Mouse (Mus musculus): ENCODE data around the gene Nipal1. TPM values are rescaled to one million over a fixed set of nuclear protein-coding genes. Genes with fewer than 3 reads are reported as not detected.

The Nipal1 gene
- not detected for total RNA-seq (2021)
- not detected in 2 replicates for polyA plus RNA-seq (2012; rRNA removed)
- long read RNA-seq = 0 reads

DNA sequence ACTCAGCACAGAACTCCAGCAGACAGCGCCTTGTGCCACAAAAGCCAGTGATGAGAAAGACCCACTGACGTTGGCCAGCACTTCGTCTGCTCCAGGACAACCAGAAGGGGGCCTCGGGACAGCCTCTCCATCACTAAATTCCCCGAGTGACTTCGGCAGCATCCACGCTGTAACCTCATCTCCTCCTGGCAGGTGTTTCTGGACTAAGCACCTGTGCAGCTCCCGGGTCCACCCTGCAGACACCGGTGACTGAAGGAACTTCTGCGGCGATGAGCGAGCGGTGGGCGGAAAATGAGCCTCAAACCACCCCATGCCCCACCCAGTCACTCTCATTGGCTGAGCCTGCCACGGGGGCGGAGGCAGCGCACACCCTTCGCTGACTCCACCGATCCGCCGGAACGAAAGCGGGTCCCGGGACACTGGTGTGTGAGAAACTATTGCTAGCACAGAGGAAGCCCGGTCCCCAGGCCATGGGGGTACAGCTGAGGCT, at the start of gene Nipal1:
Gene Nipal1, plus strand, starts transcription at position 378 of the 490 bp plus-strand sequence.
- Histone ChIP-seq H3K4me1 (ENCODE audit: control insufficient read depth, insufficient read depth, low read length) (no peaks in the 10 kb centered on the region), H3K9ac (ENCODE audit: low read depth, low read length) (no peak within 1 kb of the TSS; the same call in 1 of the 2 replicates), H3K27ac (no peak within 1 kb of the TSS), H3K79me2 (replicated peaks; ENCODE audit: control insufficient read depth, insufficient read depth, low read length) (no peaks in the 10 kb centered on the region), H3K36me3 (ENCODE audit: control insufficient read depth, insufficient read depth, low read length) (no peaks in the 10 kb centered on the region), H3K27me3 (ENCODE audit: control insufficient read depth, insufficient read depth, low read length) (0 out of 2 replicates have a peak, but pooled peaks cover 2% of the 10 kb centered on the region), H3K4me3 (peak within 1 kb of the TSS; percentile 39)
- under 1% methylated on average over 25 of the region's 25 CpGs for WGBS
- DNase-seq = peak; percentile 37 to 58
- TF ChIP-seq EP300 (IDR thresholded peaks at IDR 0.05; ENCODE audit: insufficient read depth, low read depth, low read length) (no peak), POLR2A (IDR thresholded peaks at IDR 0.05; ENCODE audit: insufficient read depth, low read depth, low read length) (no peak), CTCF (IDR thresholded peaks at IDR 0.05) (no peak)
- intact Hi-C loops (cut with DNase I) = no loop called here

DNA sequence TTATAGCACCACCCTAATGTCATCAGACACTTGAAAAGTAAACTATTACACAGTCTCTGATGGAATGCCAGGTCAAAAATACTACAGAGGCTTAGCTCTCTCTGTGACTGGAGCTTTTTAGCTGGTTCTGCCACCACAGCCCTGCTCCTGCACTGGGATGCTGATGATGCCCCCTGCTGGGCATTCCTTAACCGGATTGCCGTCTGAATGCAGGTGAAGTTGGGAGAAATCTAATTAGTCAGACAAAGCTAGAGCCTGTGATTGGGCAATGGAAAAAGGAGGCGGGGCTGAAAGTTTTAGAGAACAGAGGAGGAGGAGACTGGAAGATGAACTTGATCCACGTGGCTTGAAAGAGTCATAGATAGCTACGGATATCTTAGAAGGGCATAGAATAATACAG, 46.6 kb upstream of the Nipal1 start:
- intact Hi-C loops (cut with DNase I) = loop anchor here (1.0 kb wide), 1 partner anchor 250 kb away; no protein-coding TSS in a partner anchor

DNA sequence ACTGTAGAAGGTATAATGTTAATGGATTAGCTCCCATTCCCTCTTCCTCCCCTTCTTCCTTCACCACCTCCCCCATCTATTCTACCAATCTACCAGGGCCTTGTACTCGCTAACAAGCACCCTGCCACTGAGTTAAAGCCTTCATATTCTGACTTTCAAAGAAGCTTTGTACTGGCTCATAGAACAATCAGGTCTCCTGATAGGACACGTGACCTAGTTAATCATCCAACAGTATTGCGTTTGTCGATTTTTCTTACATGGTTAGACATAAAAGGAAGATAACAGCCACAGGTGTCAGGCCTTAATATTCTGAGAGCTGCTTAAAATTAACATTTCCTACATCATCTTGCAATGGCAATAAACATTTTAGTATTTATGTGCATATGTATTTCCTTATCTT, 44.5 kb upstream of the Nipal1 start:
- no peak overlapping the region for H3K4me3 ChIP-seq
- H3K4me1 ChIP-seq (ENCODE audit: control insufficient read depth, insufficient read depth, low read length) = no peaks in the 10 kb centered on the region
- H3K27me3 ChIP-seq (ENCODE audit: control insufficient read depth, insufficient read depth, low read length) = no peaks in the 10 kb centered on the region
- DNase-seq = no peak
- no peaks in the 10 kb centered on the region for H3K36me3 ChIP-seq (ENCODE audit: control insufficient read depth, insufficient read depth, low read length)
- TF ChIP-seq CTCF (IDR thresholded peaks at IDR 0.05) = no peak
- no peak for TF ChIP-seq EP300 (IDR thresholded peaks at IDR 0.05; ENCODE audit: insufficient read depth, low read depth, low read length)
- no peak for TF ChIP-seq POLR2A (IDR thresholded peaks at IDR 0.05; ENCODE audit: insufficient read depth, low read depth, low read length)
- no peaks in the 10 kb centered on the region for H3K79me2 ChIP-seq (replicated peaks; ENCODE audit: control insufficient read depth, insufficient read depth, low read length)
- no peak overlapping the region for H3K9ac ChIP-seq (ENCODE audit: low read depth, low read length)
- no peak overlapping the region for H3K27ac ChIP-seq
- intact Hi-C loops (cut with DNase I) = no loop called here
- 87% methylated on average over 4 of the region's 4 CpGs for WGBS

More for the DNA sequence above, 46.6 kb upstream of the Nipal1 start:
- H3K79me2 ChIP-seq (replicated peaks; ENCODE audit: control insufficient read depth, insufficient read depth, low read length) = no peaks in the 10 kb centered on the region
- TF ChIP-seq CTCF (IDR thresholded peaks at IDR 0.05) = peak; percentile 72
- no peak for TF ChIP-seq POLR2A (IDR thresholded peaks at IDR 0.05; ENCODE audit: insufficient read depth, low read depth, low read length)
- 10% methylated on average over 5 of the region's 5 CpGs for WGBS
- no peaks in the 10 kb centered on the region for H3K27me3 ChIP-seq (ENCODE audit: control insufficient read depth, insufficient read depth, low read length)
- peak; percentile 48 to 56 for DNase-seq
- no peak overlapping the region for H3K4me3 ChIP-seq
- H3K36me3 ChIP-seq (ENCODE audit: control insufficient read depth, insufficient read depth, low read length) = no peaks in the 10 kb centered on the region
- no peaks in the 10 kb centered on the region for H3K4me1 ChIP-seq (ENCODE audit: control insufficient read depth, insufficient read depth, low read length)
- H3K9ac ChIP-seq (ENCODE audit: low read depth, low read length) = no peak overlapping the region
- H3K27ac ChIP-seq = no peak overlapping the region

DNA sequence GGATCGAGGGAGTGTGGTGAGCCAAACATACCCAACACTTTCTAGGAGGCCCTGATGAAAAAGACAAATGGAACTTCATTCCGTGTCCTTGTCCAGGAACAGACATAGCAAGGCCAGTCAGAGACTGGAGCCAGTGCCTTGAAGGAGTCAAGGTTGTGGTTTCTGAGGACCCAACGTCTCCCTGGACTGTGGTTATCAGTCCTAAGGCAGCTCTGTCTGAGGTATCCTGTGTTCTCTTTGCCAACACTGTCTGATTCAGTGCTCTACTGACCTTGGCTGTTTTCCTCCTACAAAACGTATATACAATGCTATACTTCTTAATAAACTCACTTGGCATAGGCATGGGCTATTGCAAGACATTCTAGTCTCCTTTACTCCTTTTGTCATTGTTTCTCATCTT, 30.2 kb upstream of the Nipal1 start:
- Histone ChIP-seq H3K4me1 (ENCODE audit: control insufficient read depth, insufficient read depth, low read length) (no peaks in the 10 kb centered on the region), H3K9ac (ENCODE audit: low read depth, low read length) (no peak overlapping the region), H3K79me2 (replicated peaks; ENCODE audit: control insufficient read depth, insufficient read depth, low read length) (no peaks in the 10 kb centered on the region), H3K27ac (no peak overlapping the region), H3K27me3 (ENCODE audit: control insufficient read depth, insufficient read depth, low read length) (no peaks in the 10 kb centered on the region), H3K36me3 (ENCODE audit: control insufficient read depth, insufficient read depth, low read length) (no peaks in the 10 kb centered on the region), H3K4me3 (no peak overlapping the region)
- intact Hi-C loops (cut with DNase I) = no loop called here
- no peak for DNase-seq
- WGBS = 72% methylated on average over 4 of the region's 4 CpGs
- TF ChIP-seq CTCF (IDR thresholded peaks at IDR 0.05) = no peak
- TF ChIP-seq POLR2A (IDR thresholded peaks at IDR 0.05; ENCODE audit: insufficient read depth, low read depth, low read length) = no peak

DNA sequence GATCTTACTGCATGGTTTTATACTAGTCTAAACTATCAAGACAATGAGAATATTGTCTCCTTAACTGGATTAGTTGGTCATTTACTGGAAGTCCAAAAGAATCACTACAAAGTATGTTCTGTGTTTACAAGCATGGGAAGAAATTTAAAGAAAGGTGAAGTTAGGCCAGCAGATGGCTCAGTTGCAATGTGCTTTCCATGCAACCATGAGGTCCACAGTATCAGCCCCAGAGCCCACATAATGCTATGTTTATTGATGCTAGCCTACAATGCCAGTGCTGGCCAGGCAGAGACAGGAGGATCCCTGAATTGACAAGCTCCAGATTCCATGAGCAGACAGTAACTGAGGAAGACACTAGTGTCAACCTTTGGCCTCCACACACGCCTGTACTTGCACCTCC, 26.6 kb upstream of the Nipal1 start:
- H3K79me2 ChIP-seq (replicated peaks; ENCODE audit: control insufficient read depth, insufficient read depth, low read length) = no peaks in the 10 kb centered on the region
- no peak overlapping the region for H3K4me3 ChIP-seq
- intact Hi-C loops (cut with DNase I) = no loop called here
- no peak for DNase-seq
- no peaks in the 10 kb centered on the region for H3K27me3 ChIP-seq (ENCODE audit: control insufficient read depth, insufficient read depth, low read length)
- H3K27ac ChIP-seq = no peak overlapping the region
- no peaks in the 10 kb centered on the region for H3K4me1 ChIP-seq (ENCODE audit: control insufficient read depth, insufficient read depth, low read length)
- H3K36me3 ChIP-seq (ENCODE audit: control insufficient read depth, insufficient read depth, low read length) = no peaks in the 10 kb centered on the region
- WGBS = 79% methylated on average over 1 of the region's 1 CpGs
- TF ChIP-seq CTCF (IDR thresholded peaks at IDR 0.05) = no peak
- TF ChIP-seq POLR2A (IDR thresholded peaks at IDR 0.05; ENCODE audit: insufficient read depth, low read depth, low read length) = no peak
- TF ChIP-seq EP300 (IDR thresholded peaks at IDR 0.05; ENCODE audit: insufficient read depth, low read depth, low read length) = no peak
- H3K9ac ChIP-seq (ENCODE audit: low read depth, low read length) = no peak overlapping the region

DNA sequence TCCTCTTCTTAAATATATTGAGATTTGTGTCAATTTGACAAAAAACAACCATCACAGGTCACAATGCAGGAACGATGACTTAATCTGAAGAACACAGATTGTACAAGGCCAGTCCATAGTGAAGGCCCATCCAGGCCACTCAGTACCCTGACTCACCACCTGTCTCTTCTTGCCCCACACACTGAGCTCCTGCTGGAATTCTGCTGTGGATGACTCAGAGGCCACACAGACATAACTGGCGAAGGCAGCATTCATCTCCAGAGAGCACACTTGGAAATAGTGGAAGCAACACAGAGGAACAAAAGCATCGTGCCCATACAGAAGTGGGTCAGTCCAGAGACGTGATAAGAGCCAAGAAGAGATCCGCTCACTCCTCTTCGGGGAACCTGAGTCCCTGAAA, 17.6 kb upstream of the Nipal1 start:
- intact Hi-C loops (cut with DNase I) = no loop called here
- WGBS = 72% methylated on average over 6 of the region's 6 CpGs
- no peaks in the 10 kb centered on the region for H3K4me1 ChIP-seq (ENCODE audit: control insufficient read depth, insufficient read depth, low read length)
- no peak overlapping the region for H3K27ac ChIP-seq
- no peaks in the 10 kb centered on the region for H3K79me2 ChIP-seq (replicated peaks; ENCODE audit: control insufficient read depth, insufficient read depth, low read length)
- no peak for DNase-seq
- H3K9ac ChIP-seq (ENCODE audit: low read depth, low read length) = no peak overlapping the region
- H3K27me3 ChIP-seq (ENCODE audit: control insufficient read depth, insufficient read depth, low read length) = no peaks in the 10 kb centered on the region
- no peaks in the 10 kb centered on the region for H3K36me3 ChIP-seq (ENCODE audit: control insufficient read depth, insufficient read depth, low read length)
- H3K4me3 ChIP-seq = no peak overlapping the region
- TF ChIP-seq POLR2A (IDR thresholded peaks at IDR 0.05; ENCODE audit: insufficient read depth, low read depth, low read length) = no peak
- TF ChIP-seq CTCF (IDR thresholded peaks at IDR 0.05) = no peak
- no peak for TF ChIP-seq EP300 (IDR thresholded peaks at IDR 0.05; ENCODE audit: insufficient read depth, low read depth, low read length)
